Mouse (Mus musculus): Measurements from ENCODE around the gene Gm21800. TPM values are rescaled to one million over a fixed set of nuclear protein-coding genes. Genes with fewer than 3 reads are reported as not detected.
"Not testable (repeated sequence)": the region's sequence is repeated elsewhere in the genome, so short reads cannot be mapped to it uniquely, and the experiment has no call there.

Gm21800 gene
- total RNA-seq (2022): not detected

DNA sequence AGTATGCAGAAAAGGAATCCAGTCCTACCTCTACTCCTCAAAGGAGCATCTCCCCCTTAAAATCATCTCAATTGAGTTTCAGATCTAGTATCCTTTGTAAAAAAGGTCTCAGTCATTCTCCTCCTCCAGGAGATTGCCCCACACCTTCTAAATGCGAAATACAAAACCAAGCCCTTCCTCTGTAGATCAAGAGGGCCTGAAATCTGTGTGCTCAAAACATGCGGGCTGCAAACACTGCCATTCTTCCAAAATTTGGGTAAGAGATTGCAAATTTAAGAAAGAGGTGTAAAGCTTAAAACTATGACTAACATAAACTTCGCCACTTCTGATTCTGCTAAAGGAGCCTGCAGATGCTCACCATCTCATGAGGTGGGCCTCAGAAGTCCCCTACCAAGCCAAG is at the start of gene Gm21800:
Gene Gm21800 (plus strand): TSS at position 301 of the 400 bp plus-strand sequence.
- not testable (repeated sequence) for DNase-seq (ENCODE audit: low spot score in 2 of 2)

Data from gastrocnemius, adult 8-10 months (tissue).